Mouse (Mus musculus) brown adipose tissue, adult 24 weeks (tissue): ENCODE results near the gene Pip. TPM values are rescaled to one million over a fixed set of nuclear protein-coding genes. Genes with fewer than 3 reads are reported as not detected.

Experiments used
- H3K27ac ChIP-seq: fragments of 200-500 bp; replicated peaks from 2 replicates; pipeline ENCODE4 v1.5.1; 2012; ENCODE audit warnings: low read depth, mild to moderate bottlenecking, low read length
- H3K4me1 ChIP-seq: fragments of 200-500 bp; 2 replicates; pipeline ENCODE4 v1.6.1; 2012; ENCODE audit warnings: low read length, mixed read lengths; ENCODE audit not compliant: control insufficient read depth, insufficient read depth, insufficient read length
- H3K4me3 ChIP-seq: fragments of 200-500 bp; 2 replicates; pipeline ENCODE4 v1.5.1; 2012; ENCODE audit warnings: low read depth, mild to moderate bottlenecking, low read length, moderate library complexity; ENCODE audit not compliant: insufficient read depth
- polyA plus RNA-seq: library from polyadenylated mRNA; stranded (reverse); fragments of >200 nt; gene quantifications from 2 replicates; pipeline ENCODE4 v1.2.4, GENCODE M21; 2012; ENCODE audit not compliant: missing spikeins, insufficient read depth, insufficient read length

Pip gene
- not detected in 2 replicates for polyA plus RNA-seq

GRCm38 (mm10) chr6:41847235-41847634, at the start of gene Pip:
Pip (plus strand) TSS chr6:41847535.
- H3K4me1 ChIP-seq = no peaks in the 10 kb centered on the region
- H3K4me3 ChIP-seq = no peak within 1 kb of the TSS
- no peak within 1 kb of the TSS for H3K27ac ChIP-seq

- Histone ChIP-seq H3K4me1 (no peaks in the 10 kb centered on the region), H3K4me3 (no peak overlapping the region), H3K27ac (no peak overlapping the region)
These were observed 23.2 kb upstream of the Pip start for GRCm38 (mm10) chr6:41824086-41824485.

- H3K4me1 ChIP-seq = no peaks in the 10 kb centered on the region
- no peak overlapping the region for H3K4me3 ChIP-seq
- no peak overlapping the region for H3K27ac ChIP-seq
These were observed 17.8 kb upstream of the Pip start for GRCm38 (mm10) chr6:41829516-41829915.

DNA sequence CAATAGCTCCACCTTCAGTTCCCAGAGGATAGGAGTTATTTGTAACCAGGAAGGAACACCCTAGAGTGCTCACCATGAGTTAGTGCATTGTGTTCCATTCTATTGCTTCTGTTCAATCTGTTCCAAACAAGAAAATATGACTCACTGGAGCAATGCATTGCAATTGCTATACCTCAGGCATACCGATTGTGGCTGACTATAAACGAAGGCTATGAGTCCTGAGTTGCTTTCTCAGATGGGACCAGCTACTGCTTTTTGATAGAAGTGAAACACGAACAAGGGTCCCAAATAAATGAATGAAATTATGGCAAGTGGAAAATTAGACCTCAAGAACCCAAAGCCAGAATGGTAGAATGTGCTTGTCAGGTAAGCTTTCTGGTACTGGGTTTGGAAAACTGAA, 5.4 kb downstream of the Pip start, which contains the start of gene Sval2:
Gene Sval2 (plus strand): TSS at position 301 of the 400 bp plus-strand sequence.
- Histone ChIP-seq H3K27ac (no peak within 1 kb of the TSS), H3K4me3 (no peak within 1 kb of the TSS), H3K4me1 (no peaks in the 10 kb centered on the region)

DNA sequence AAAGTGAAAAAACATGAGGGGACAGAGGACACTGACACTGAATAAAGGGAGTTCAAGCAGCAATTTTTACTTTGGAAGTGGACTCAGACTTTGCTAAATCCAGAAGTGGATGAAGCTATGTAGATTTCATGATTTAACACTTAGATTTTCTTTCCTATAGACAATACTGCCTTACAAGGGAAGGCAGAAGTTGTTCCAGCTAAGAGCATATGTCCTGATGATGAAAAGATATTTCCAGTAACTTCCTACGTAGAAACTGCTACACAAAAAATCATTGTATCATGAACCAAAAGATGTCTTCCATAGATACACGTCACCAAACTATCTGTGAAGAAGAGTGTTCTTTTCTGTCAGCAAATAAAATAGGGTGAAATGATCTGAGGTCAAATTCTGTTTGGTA, 16.7 kb downstream of the Pip start:
- no peaks in the 10 kb centered on the region for H3K4me1 ChIP-seq
- H3K27ac ChIP-seq = no peak overlapping the region
- no peak overlapping the region for H3K4me3 ChIP-seq

Other genes starting within 250 kb of the Pip start
- 1.8 and 3.1 TPM in 2 replicates for gene Ephb6, start 242.1 kb upstream of the Pip start, polyA plus RNA-seq
- not detected in 2 replicates for gene Trpv6, start 211.1 kb upstream of the Pip start, polyA plus RNA-seq
- gene Trpv5, start 166.8 kb upstream of the Pip start, polyA plus RNA-seq = not detected in 2 replicates
- not detected in 2 replicates for gene Llcfc1, start 163.1 kb upstream of the Pip start, polyA plus RNA-seq
- not detected in 2 replicates for gene Kel, start 143.2 kb upstream of the Pip start, polyA plus RNA-seq
- gene Olfr459, start 72.4 kb upstream of the Pip start, polyA plus RNA-seq = not detected in 2 replicates
- not detected in 2 replicates for gene Sval2, start 5.5 kb downstream of the Pip start, polyA plus RNA-seq
- not detected in 2 replicates for gene Sval1, start 104.1 kb downstream of the Pip start, polyA plus RNA-seq
- gene Sval3, start 120.6 kb downstream of the Pip start, polyA plus RNA-seq = not detected in 2 replicates
- not detected in 2 replicates for gene Sva, start 190.9 kb downstream of the Pip start, polyA plus RNA-seq